Mouse (Mus musculus): ENCODE data around the gene Tmem160. TPM values are rescaled to one million over a fixed set of nuclear protein-coding genes. Genes with fewer than 3 reads are reported as not detected.

The Tmem160 gene
- polyA plus RNA-seq, 1 experiment from 2014 or later = 75.0 TPM

DNA sequence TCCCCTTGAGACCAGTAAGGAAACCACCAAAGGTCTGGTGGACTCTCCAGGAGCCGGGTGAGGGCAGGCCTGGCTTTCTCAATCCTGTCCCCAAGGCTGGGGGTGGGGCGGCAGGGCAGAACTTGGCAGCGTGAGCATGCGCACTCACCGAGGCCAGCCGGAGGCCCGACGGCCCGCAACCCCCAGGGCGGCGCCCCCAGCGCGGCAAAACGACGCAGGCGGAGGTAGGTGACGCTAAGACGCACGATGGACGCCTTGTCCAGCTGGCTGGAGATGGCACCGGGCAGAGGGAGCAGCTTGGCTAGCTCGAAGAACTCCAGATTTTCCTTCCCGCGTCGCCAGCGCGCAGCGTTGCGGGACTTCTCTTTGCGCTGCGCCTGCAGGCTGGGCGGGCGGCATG lies 21.9 kb downstream of the Tmem160 start:
- Histone ChIP-seq H3K27me3 (ENCODE audit: control insufficient read depth, insufficient read depth, low read length) (peaks cover 27% of the 10 kb centered on the region; the same call in 1 of the 2 replicates), H3K4me3 (ENCODE audit: low read depth, low read length) (peak overlapping the region; percentile 24), H3K9ac (ENCODE audit: low read length) (no peak overlapping the region), H3K36me3 (ENCODE audit: control insufficient read depth, insufficient read depth, low read length) (no peaks in the 10 kb centered on the region), H3K4me2 (replicated peaks; ENCODE audit: low read depth) (no peak overlapping the region), H3K4me1 (replicated peaks; ENCODE audit: control insufficient read depth, insufficient read depth) (no peaks in the 10 kb centered on the region), H3K9me3 (ENCODE audit: control insufficient read depth, low read length) (no peaks in the 10 kb centered on the region), H3K27ac (replicated peaks) (no peak overlapping the region)
- ATAC-seq (ENCODE audit: low FRiP score, low TSS enrichment) (no peak), DNase-seq (ENCODE audit: low spot score) (peak; percentile 34)
- 4% methylated on average over 33 of the region's 33 CpGs for WGBS
- TF ChIP-seq EP300 (optimal IDR thresholded peaks at IDR 0.05) (no peak), CTCF (IDR thresholded peaks at IDR 0.05; ENCODE audit: low read depth) (no peak)

DNA sequence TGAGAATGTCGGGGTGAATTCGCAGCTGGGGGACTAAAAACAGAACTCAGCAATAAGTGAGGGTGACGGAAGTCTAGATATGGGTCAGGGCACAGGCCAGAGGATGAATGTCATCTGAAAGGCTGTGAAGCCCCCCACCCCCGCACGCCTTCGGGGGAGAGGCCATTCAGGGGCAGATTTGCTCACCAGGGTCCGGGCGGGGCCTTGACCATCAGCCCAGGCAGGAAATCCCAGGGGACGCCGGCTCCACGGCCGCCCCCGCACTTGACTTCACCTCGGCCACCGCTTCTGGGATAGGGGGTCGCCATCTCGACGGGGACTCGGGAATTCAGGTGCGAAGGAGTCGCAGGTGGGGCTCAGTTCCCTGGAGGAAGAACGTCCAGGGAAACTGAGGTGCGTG lies 22.7 kb downstream of the Tmem160 start:
- TF ChIP-seq CTCF (IDR thresholded peaks at IDR 0.05; ENCODE audit: low read depth) (no peak), EP300 (optimal IDR thresholded peaks at IDR 0.05) (no peak)
- peaks cover 27% of the 10 kb centered on the region; the same call in 1 of the 2 replicates for H3K27me3 ChIP-seq (ENCODE audit: control insufficient read depth, insufficient read depth, low read length)
- 5% methylated on average over 23 of the region's 23 CpGs for WGBS
- no peak overlapping the region for H3K27ac ChIP-seq (replicated peaks)
- H3K9ac ChIP-seq (ENCODE audit: low read length) = no peak overlapping the region
- DNase-seq (ENCODE audit: low spot score) (no peak), ATAC-seq (ENCODE audit: low FRiP score, low TSS enrichment) (no peak)
- H3K4me1 ChIP-seq (replicated peaks; ENCODE audit: control insufficient read depth, insufficient read depth) = no peaks in the 10 kb centered on the region
- H3K9me3 ChIP-seq (ENCODE audit: control insufficient read depth, low read length) = no peaks in the 10 kb centered on the region
- no peaks in the 10 kb centered on the region for H3K36me3 ChIP-seq (ENCODE audit: control insufficient read depth, insufficient read depth, low read length)
- H3K4me3 ChIP-seq (ENCODE audit: low read depth, low read length) = peak overlapping the region; percentile 8
- 0 out of 2 replicates have a peak overlapping the region, but pooled peaks have one; percentile 11 for H3K4me2 ChIP-seq (replicated peaks; ENCODE audit: low read depth)

DNA sequence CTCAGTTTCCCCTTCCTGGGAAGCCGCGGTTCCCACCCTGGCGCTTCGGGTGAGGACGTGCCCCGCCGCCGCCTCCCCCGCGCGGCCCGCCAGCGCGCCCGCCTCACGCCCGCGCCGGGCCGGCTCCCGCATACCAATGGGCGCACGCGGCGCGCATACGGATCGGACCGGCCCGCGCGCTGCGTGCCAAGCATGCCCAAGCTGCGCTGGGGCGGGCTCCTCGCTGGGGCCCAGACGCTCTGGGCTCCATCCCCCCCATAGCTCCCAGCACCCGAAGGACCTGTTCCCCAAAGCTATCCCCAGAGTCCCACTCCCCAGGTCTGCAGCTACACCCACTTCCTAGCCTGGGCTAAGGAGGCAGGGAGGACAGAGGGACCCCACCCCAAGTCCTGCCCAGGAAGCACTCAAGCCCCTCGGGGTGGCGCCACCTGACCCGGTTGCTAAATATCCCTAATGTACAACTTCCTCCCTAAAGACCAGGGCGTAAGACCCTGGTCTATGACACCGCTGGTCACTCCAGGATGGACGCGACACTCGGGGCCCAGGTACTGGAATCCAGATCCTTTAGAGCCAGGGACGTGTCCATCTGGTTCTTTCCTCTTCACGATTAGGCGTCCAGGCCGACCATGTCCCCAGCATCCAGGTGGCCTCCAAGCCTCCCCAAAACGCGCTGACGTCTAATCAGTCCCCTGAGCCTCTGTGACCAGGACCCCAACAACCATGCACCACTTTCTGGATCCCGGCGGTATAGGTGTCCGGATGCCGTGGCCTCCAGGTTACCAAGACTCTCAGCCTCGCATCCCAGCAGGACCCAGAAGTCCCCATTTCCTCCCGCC lies 23.4 kb downstream of the Tmem160 start:
- TF ChIP-seq CTCF (IDR thresholded peaks at IDR 0.05; ENCODE audit: low read depth) = no peak
- no peak for TF ChIP-seq EP300 (optimal IDR thresholded peaks at IDR 0.05)
- H3K4me1 ChIP-seq (replicated peaks; ENCODE audit: control insufficient read depth, insufficient read depth) = no peaks in the 10 kb centered on the region
- no peak overlapping the region for H3K27ac ChIP-seq (replicated peaks)
- H3K27me3 ChIP-seq (ENCODE audit: control insufficient read depth, insufficient read depth, low read length) = peaks cover 27% of the 10 kb centered on the region; the same call in 1 of the 2 replicates
- ATAC-seq (ENCODE audit: low FRiP score, low TSS enrichment) (0 out of 2 replicates have a peak, but pooled peaks have one; percentile 24), DNase-seq (ENCODE audit: low spot score) (no peak)
- H3K4me2 ChIP-seq (replicated peaks; ENCODE audit: low read depth) = peak overlapping the region; percentile 40
- H3K4me3 ChIP-seq (ENCODE audit: low read depth, low read length) = peak overlapping the region; percentile 21
- no peaks in the 10 kb centered on the region for H3K36me3 ChIP-seq (ENCODE audit: control insufficient read depth, insufficient read depth, low read length)
- no peaks in the 10 kb centered on the region for H3K9me3 ChIP-seq (ENCODE audit: control insufficient read depth, low read length)
- H3K9ac ChIP-seq (ENCODE audit: low read length) = no peak overlapping the region
- WGBS = 2% methylated on average over 30 of the region's 59 CpGs

DNA sequence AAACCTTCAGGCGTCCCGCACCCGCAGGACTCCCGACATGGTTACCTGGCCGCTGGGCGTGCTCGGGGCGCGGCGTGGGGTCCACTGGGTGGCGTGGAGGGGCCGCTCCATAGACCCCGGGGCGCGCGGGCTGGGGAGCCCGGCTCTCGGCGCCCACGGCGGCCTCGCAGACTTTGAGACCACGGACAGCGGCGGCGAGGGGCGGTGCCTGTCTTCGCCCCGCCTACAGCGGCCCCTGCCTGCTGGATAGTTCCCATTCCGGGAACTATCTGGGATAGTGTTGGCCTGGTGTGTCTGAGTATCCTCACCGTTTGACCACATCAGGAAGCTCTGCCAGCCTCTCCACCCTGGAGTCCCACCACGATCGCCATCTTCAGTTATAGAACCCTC lies 24.0 kb downstream of the Tmem160 start:
- ATAC-seq (ENCODE audit: low FRiP score, low TSS enrichment) = 0 out of 2 replicates have a peak, but pooled peaks have one; percentile 9

DNA sequence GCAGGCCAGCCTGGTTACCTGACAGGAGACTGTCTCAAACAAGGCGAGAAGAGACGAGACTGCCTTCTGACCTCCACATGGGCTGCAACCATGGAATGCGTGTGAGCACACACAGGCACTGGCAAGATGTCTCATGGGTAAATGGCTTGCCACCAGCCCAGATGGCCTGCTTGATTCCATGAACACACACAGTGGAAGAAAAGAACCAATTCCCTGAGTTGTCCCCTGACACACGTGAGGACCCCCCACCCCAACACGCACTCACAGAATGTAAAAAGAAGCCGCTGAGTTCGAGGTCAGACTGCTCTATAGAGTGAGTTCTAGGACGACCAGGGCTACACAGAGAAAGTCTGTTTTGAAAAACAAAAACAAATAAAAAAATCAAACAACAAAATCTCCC lies 25.0 kb downstream of the Tmem160 start, which contains the start of gene Npas1:
Gene Npas1 (minus strand): TSS at position 101 of the 400 bp plus-strand sequence.
- DNase-seq (ENCODE audit: low spot score) (no peak), ATAC-seq (ENCODE audit: low FRiP score, low TSS enrichment) (no peak)
- TF ChIP-seq EP300 (optimal IDR thresholded peaks at IDR 0.05) (no peak), CTCF (IDR thresholded peaks at IDR 0.05; ENCODE audit: low read depth) (no peak)
- H3K36me3 ChIP-seq (ENCODE audit: control insufficient read depth, insufficient read depth, low read length) = no peaks in the 10 kb centered on the region
- no peaks in the 10 kb centered on the region for H3K9me3 ChIP-seq (ENCODE audit: control insufficient read depth, low read length)
- H3K4me3 ChIP-seq (ENCODE audit: low read depth, low read length) = peak within 1 kb of the TSS; percentile 21
- H3K27ac ChIP-seq (replicated peaks) = no peak within 1 kb of the TSS
- no peak within 1 kb of the TSS for H3K9ac ChIP-seq (ENCODE audit: low read length)
- WGBS = 83% methylated on average over 8 of the region's 8 CpGs
- H3K4me2 ChIP-seq (replicated peaks; ENCODE audit: low read depth) = peak within 1 kb of the TSS; percentile 40
- no peaks in the 10 kb centered on the region for H3K4me1 ChIP-seq (replicated peaks; ENCODE audit: control insufficient read depth, insufficient read depth)
- H3K27me3 ChIP-seq (ENCODE audit: control insufficient read depth, insufficient read depth, low read length) = peaks cover 24% of the 10 kb centered on the region; the same call in 1 of the 2 replicates

More for the DNA sequence above, 24.0 kb downstream of the Tmem160 start:
- Histone ChIP-seq H3K9ac (ENCODE audit: low read length) (no peak overlapping the region), H3K27ac (replicated peaks) (no peak overlapping the region), H3K27me3 (ENCODE audit: control insufficient read depth, insufficient read depth, low read length) (peaks cover 27% of the 10 kb centered on the region; the same call in 1 of the 2 replicates), H3K9me3 (ENCODE audit: control insufficient read depth, low read length) (no peaks in the 10 kb centered on the region), H3K4me1 (replicated peaks; ENCODE audit: control insufficient read depth, insufficient read depth) (no peaks in the 10 kb centered on the region), H3K4me2 (replicated peaks; ENCODE audit: low read depth) (peak overlapping the region; percentile 40), H3K36me3 (ENCODE audit: control insufficient read depth, insufficient read depth, low read length) (no peaks in the 10 kb centered on the region), H3K4me3 (ENCODE audit: low read depth, low read length) (peak overlapping the region; percentile 21)
- TF ChIP-seq EP300 (optimal IDR thresholded peaks at IDR 0.05) = no peak
- no peak for TF ChIP-seq CTCF (IDR thresholded peaks at IDR 0.05; ENCODE audit: low read depth)
- no peak for DNase-seq (ENCODE audit: low spot score)
- under 1% methylated on average over 32 of the region's 34 CpGs for WGBS

DNA sequence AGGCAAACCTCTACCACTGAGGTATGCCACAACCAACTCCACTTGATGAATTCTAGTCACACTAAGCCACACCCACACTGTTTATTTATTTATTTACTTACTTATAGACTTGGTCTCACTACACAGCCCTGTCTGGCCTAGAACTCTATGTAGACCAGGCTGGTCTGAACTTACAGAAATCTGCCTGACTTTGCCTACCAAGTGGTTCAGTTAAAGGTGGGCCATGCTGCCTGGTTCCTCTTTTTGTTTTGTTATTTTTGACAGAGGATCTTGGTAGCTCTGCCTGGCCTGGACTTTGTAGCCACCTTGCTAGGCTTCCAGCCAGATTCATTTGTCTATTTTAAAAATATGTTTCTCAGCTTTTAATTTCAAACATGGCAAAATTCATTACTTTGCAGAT lies 36.2 kb downstream of the Tmem160 start:
- TF ChIP-seq CTCF (IDR thresholded peaks at IDR 0.05; ENCODE audit: low read depth) = no peak
- no peak for TF ChIP-seq EP300 (optimal IDR thresholded peaks at IDR 0.05)
- H3K9me3 ChIP-seq (ENCODE audit: control insufficient read depth, low read length) = no peaks in the 10 kb centered on the region
- no peaks in the 10 kb centered on the region for H3K36me3 ChIP-seq (ENCODE audit: control insufficient read depth, insufficient read depth, low read length)
- no peak overlapping the region for H3K4me2 ChIP-seq (replicated peaks; ENCODE audit: low read depth)
- no peaks in the 10 kb centered on the region for H3K27me3 ChIP-seq (ENCODE audit: control insufficient read depth, insufficient read depth, low read length)
- DNase-seq (ENCODE audit: low spot score) (no peak), ATAC-seq (ENCODE audit: low FRiP score, low TSS enrichment) (no peak)
- H3K9ac ChIP-seq (ENCODE audit: low read length) = no peak overlapping the region
- no peaks in the 10 kb centered on the region for H3K4me1 ChIP-seq (replicated peaks; ENCODE audit: control insufficient read depth, insufficient read depth)
- no peak overlapping the region for H3K27ac ChIP-seq (replicated peaks)
- no peak overlapping the region for H3K4me3 ChIP-seq (ENCODE audit: low read depth, low read length)
